Mouse (Mus musculus) neural tube, embryonic 13.5 days (tissue): ENCODE measurements around the gene Chchd3. TPM values are rescaled to one million over a fixed set of nuclear protein-coding genes. Genes with fewer than 3 reads are reported as not detected.

Source experiments
- ATAC-seq: fragments of 200-750 bp; cut with Nextera tagmentation; 2 replicates; pipeline ENCODE4 v1.8.0; 2017; ENCODE audit warnings: low read depth, mild to moderate bottlenecking, moderate TSS enrichment, moderate library complexity
- H3K27ac ChIP-seq: fragments of 300-500 bp; sonication (generic); replicated peaks from 2 replicates; pipeline ENCODE4 v1.5.1; 2015; ENCODE audit warnings: moderate library complexity, mild to moderate bottlenecking, inconsistent platforms
- H3K27me3 ChIP-seq: fragments of 300-500 bp; sonication (generic); 2 replicates; pipeline ENCODE4 v1.6.1; 2015; ENCODE audit warnings: mild to moderate bottlenecking, inconsistent platforms
- H3K36me3 ChIP-seq: fragments of 300-500 bp; sonication (generic); 2 replicates; pipeline ENCODE4 v1.6.1; 2015; ENCODE audit warnings: mild to moderate bottlenecking, inconsistent platforms
- H3K4me1 ChIP-seq: fragments of 300-500 bp; sonication (generic); replicated peaks from 2 replicates; pipeline ENCODE4 v1.6.1; 2015; ENCODE audit warnings: inconsistent platforms
- H3K4me2 ChIP-seq: fragments of 300-500 bp; sonication (generic); 2 replicates; pipeline ENCODE4 v1.6.1; 2015; ENCODE audit warnings: inconsistent platforms, mild to moderate bottlenecking, moderate library complexity
- H3K4me3 ChIP-seq: fragments of 300-500 bp; sonication (generic); 2 replicates; pipeline ENCODE4 v1.5.1; 2015; ENCODE audit warnings: mild to moderate bottlenecking, inconsistent platforms
- H3K9ac ChIP-seq: fragments of 300-500 bp; sonication (generic); 2 replicates; pipeline ENCODE4 v1.6.1; 2015; ENCODE audit warnings: moderate library complexity, mild to moderate bottlenecking, inconsistent platforms
- H3K9me3 ChIP-seq: fragments of 300-500 bp; sonication (generic); 2 replicates; pipeline ENCODE4 v1.6.1; 2016; ENCODE audit warnings: inconsistent platforms
- WGBS: fragments of 180-500 bp; shearing (Covaris S2); methylation state at CpG from one replicate; pipeline ENCODE4 v1.1.7; 2015; 5-methylcytosine and 5-hydroxymethylcytosine counted together
- polyA plus RNA-seq: library from polyadenylated mRNA; unstranded; fragments of >200 nt; fragmentation: Nextera tagmentation; extraction: Ambion mirVana; gene quantifications from 2 replicates; pipeline ENCODE4 v1.2.1, GENCODE M21; 2015

The Chchd3 gene
- polyA plus RNA-seq = 112 and 118 TPM in 2 replicates

- H3K4me1 ChIP-seq = peaks cover 24% of the 10 kb centered on the region
- peaks cover 3% of the 10 kb centered on the region for H3K36me3 ChIP-seq
- H3K4me2 ChIP-seq = peak within 1 kb of the TSS; percentile 87
- peak; percentile 100 for ATAC-seq
- no peaks in the 10 kb centered on the region for H3K27me3 ChIP-seq
- no peaks in the 10 kb centered on the region for H3K9me3 ChIP-seq
- under 1% methylated on average over 50 of the region's 50 CpGs for WGBS
- peak within 1 kb of the TSS; percentile 88 for H3K4me3 ChIP-seq
- H3K9ac ChIP-seq = peak within 1 kb of the TSS; percentile 85
- peak within 1 kb of the TSS; percentile 73 for H3K27ac ChIP-seq
Measured at GRCm38 (mm10) chr6:33059735-33060576, at the start of gene Chchd3. TSS of gene Chchd3 (minus strand) at chr6:33060260.

GRCm38 (mm10) chr6:33104661-33105060 is 44.6 kb upstream of the Chchd3 start:
- Histone ChIP-seq H3K27ac (no peak overlapping the region), H3K27me3 (no peaks in the 10 kb centered on the region), H3K36me3 (no peaks in the 10 kb centered on the region), H3K4me3 (no peak overlapping the region), H3K9me3 (no peaks in the 10 kb centered on the region), H3K9ac (no peak overlapping the region), H3K4me2 (no peak overlapping the region), H3K4me1 (no peaks in the 10 kb centered on the region)
- 86% methylated on average over 6 of the region's 6 CpGs for WGBS
- no peak for ATAC-seq

GRCm38 (mm10) chr6:33098903-33099302 is 38.8 kb upstream of the Chchd3 start:
- Histone ChIP-seq H3K9ac (no peak overlapping the region), H3K4me3 (no peak overlapping the region), H3K36me3 (no peaks in the 10 kb centered on the region), H3K4me2 (no peak overlapping the region), H3K4me1 (peaks cover 18% of the 10 kb centered on the region), H3K9me3 (no peaks in the 10 kb centered on the region), H3K27me3 (no peaks in the 10 kb centered on the region), H3K27ac (no peak overlapping the region)
- ATAC-seq = no peak
- 71% methylated on average over 4 of the region's 4 CpGs for WGBS

GRCm38 (mm10) chr6:33094671-33095233 is 34.7 kb upstream of the Chchd3 start:
- WGBS = 14% methylated on average over 8 of the region's 8 CpGs
- Histone ChIP-seq H3K4me1 (peaks cover 21% of the 10 kb centered on the region), H3K27ac (peak overlapping the region; percentile 86), H3K9ac (peak overlapping the region; percentile 45; the same call in 1 of the 2 replicates), H3K4me3 (no peak overlapping the region), H3K27me3 (no peaks in the 10 kb centered on the region), H3K4me2 (peak overlapping the region; percentile 32), H3K9me3 (no peaks in the 10 kb centered on the region), H3K36me3 (no peaks in the 10 kb centered on the region)
- peak; percentile 87 for ATAC-seq

- 100% methylated on average over 1 of the region's 1 CpGs for WGBS
- Histone ChIP-seq H3K27me3 (no peaks in the 10 kb centered on the region), H3K9me3 (no peaks in the 10 kb centered on the region), H3K4me3 (no peak overlapping the region), H3K36me3 (no peaks in the 10 kb centered on the region), H3K4me1 (peaks cover 13% of the 10 kb centered on the region), H3K4me2 (no peak overlapping the region), H3K9ac (no peak overlapping the region), H3K27ac (no peak overlapping the region)
- no peak for ATAC-seq
Measured at GRCm38 (mm10) chr6:33080186-33080585, 20.1 kb upstream of the Chchd3 start.

GRCm38 (mm10) chr6:33078260-33078936 is 18.3 kb upstream of the Chchd3 start:
- Histone ChIP-seq H3K4me2 (peak overlapping the region; percentile 42), H3K27ac (0 out of 2 replicates have a peak overlapping the region, but pooled peaks have one; percentile 49), H3K4me3 (peak overlapping the region; percentile 10), H3K9ac (peak overlapping the region; percentile 50; the same call in 1 of the 2 replicates), H3K36me3 (no peaks in the 10 kb centered on the region), H3K4me1 (peaks cover 13% of the 10 kb centered on the region), H3K9me3 (no peaks in the 10 kb centered on the region), H3K27me3 (no peaks in the 10 kb centered on the region)
- 30% methylated on average over 19 of the region's 19 CpGs for WGBS
- peak; percentile 50; the same call in 1 of the 2 replicates for ATAC-seq

GRCm38 (mm10) chr6:33066462-33066861 is 6.4 kb upstream of the Chchd3 start:
- no peak overlapping the region for H3K4me2 ChIP-seq
- H3K27ac ChIP-seq = no peak overlapping the region
- no peak for ATAC-seq
- no peak overlapping the region for H3K4me3 ChIP-seq
- no peaks in the 10 kb centered on the region for H3K27me3 ChIP-seq
- WGBS = 82% methylated on average over 4 of the region's 4 CpGs
- no peaks in the 10 kb centered on the region for H3K36me3 ChIP-seq
- no peak overlapping the region for H3K9ac ChIP-seq
- H3K4me1 ChIP-seq = no peaks in the 10 kb centered on the region
- no peaks in the 10 kb centered on the region for H3K9me3 ChIP-seq

GRCm38 (mm10) chr6:33059276-33059675 is 784 bp downstream of the Chchd3 start:
- WGBS = 39% methylated on average over 7 of the region's 7 CpGs
- Histone ChIP-seq H3K4me2 (peak overlapping the region; percentile 87), H3K27ac (0 out of 2 replicates have a peak overlapping the region, but pooled peaks have one; percentile 73), H3K4me3 (peak overlapping the region; percentile 88), H3K9me3 (no peaks in the 10 kb centered on the region), H3K36me3 (peaks cover 10% of the 10 kb centered on the region), H3K9ac (peak overlapping the region; percentile 85), H3K4me1 (peaks cover 24% of the 10 kb centered on the region), H3K27me3 (no peaks in the 10 kb centered on the region)
- ATAC-seq = no peak

GRCm38 (mm10) chr6:33056392-33056791 is 3.7 kb downstream of the Chchd3 start:
- no peak overlapping the region for H3K4me2 ChIP-seq
- no peak overlapping the region for H3K9ac ChIP-seq
- H3K27ac ChIP-seq = no peak overlapping the region
- H3K4me3 ChIP-seq = no peak overlapping the region
- H3K36me3 ChIP-seq = peaks cover 12% of the 10 kb centered on the region
- ATAC-seq = no peak
- peaks cover 24% of the 10 kb centered on the region for H3K4me1 ChIP-seq
- H3K27me3 ChIP-seq = no peaks in the 10 kb centered on the region
- WGBS = 85% methylated on average over 4 of the region's 4 CpGs
- H3K9me3 ChIP-seq = no peaks in the 10 kb centered on the region

GRCm38 (mm10) chr6:33055663-33056062 is 4.4 kb downstream of the Chchd3 start:
- Histone ChIP-seq H3K4me3 (no peak overlapping the region), H3K4me1 (peaks cover 24% of the 10 kb centered on the region), H3K4me2 (no peak overlapping the region), H3K27ac (no peak overlapping the region), H3K27me3 (no peaks in the 10 kb centered on the region), H3K36me3 (peaks cover 12% of the 10 kb centered on the region), H3K9ac (no peak overlapping the region), H3K9me3 (no peaks in the 10 kb centered on the region)
- WGBS = 93% methylated on average over 4 of the region's 4 CpGs
- ATAC-seq = no peak

- Histone ChIP-seq H3K4me3 (no peak overlapping the region), H3K4me1 (peaks cover 24% of the 10 kb centered on the region), H3K9ac (no peak overlapping the region), H3K27me3 (no peaks in the 10 kb centered on the region), H3K36me3 (peaks cover 12% of the 10 kb centered on the region), H3K9me3 (no peaks in the 10 kb centered on the region), H3K4me2 (no peak overlapping the region), H3K27ac (no peak overlapping the region)
- 98% methylated on average over 4 of the region's 4 CpGs for WGBS
- ATAC-seq = no peak
Measured at GRCm38 (mm10) chr6:33054946-33055345, 5.1 kb downstream of the Chchd3 start.

GRCm38 (mm10) chr6:33051642-33052041 is 8.4 kb downstream of the Chchd3 start:
- Histone ChIP-seq H3K4me2 (no peak overlapping the region), H3K9me3 (no peaks in the 10 kb centered on the region), H3K4me3 (no peak overlapping the region), H3K27me3 (no peaks in the 10 kb centered on the region), H3K27ac (no peak overlapping the region), H3K9ac (no peak overlapping the region), H3K4me1 (no peaks in the 10 kb centered on the region), H3K36me3 (peaks cover 22% of the 10 kb centered on the region)
- WGBS = 90% methylated on average over 2 of the region's 2 CpGs
- ATAC-seq = no peak
